Mouse (Mus musculus) liver, embryonic 13.5 days (tissue): ENCODE measurements around the gene Slc35b4. TPM values are rescaled to one million over a fixed set of nuclear protein-coding genes. Genes with fewer than 3 reads are reported as not detected.

Experiments used
- ATAC-seq: fragments of 200-750 bp; cut with Nextera tagmentation; 2 replicates; pipeline ENCODE4 v1.8.0; 2017; ENCODE audit warnings: low read depth, mild to moderate bottlenecking, moderate number of reproducible peaks, moderate library complexity
- DNase-seq: peaks from one replicate; pipeline ENCODE4 v3.0.0; 2022
- H3K27ac ChIP-seq: fragments of 300-500 bp; sonication (generic); 2 replicates; pipeline ENCODE4 v1.5.1; 2015; ENCODE audit warnings: moderate library complexity, mild to moderate bottlenecking, inconsistent platforms
- H3K27me3 ChIP-seq: fragments of 300-500 bp; sonication (generic); 2 replicates; pipeline ENCODE4 v1.6.1; 2015; ENCODE audit warnings: mild to moderate bottlenecking, inconsistent platforms
- H3K36me3 ChIP-seq: fragments of 300-500 bp; sonication (generic); 2 replicates; pipeline ENCODE4 v1.6.1; 2015; ENCODE audit warnings: mild to moderate bottlenecking, inconsistent platforms
- H3K4me1 ChIP-seq: fragments of 300-500 bp; sonication (generic); replicated peaks from 2 replicates; pipeline ENCODE4 v1.6.1; 2015; ENCODE audit warnings: inconsistent platforms
- H3K4me2 ChIP-seq: fragments of 300-500 bp; sonication (generic); 2 replicates; pipeline ENCODE4 v1.6.1; 2015; ENCODE audit warnings: inconsistent platforms, mild to moderate bottlenecking, moderate library complexity
- H3K4me3 ChIP-seq: fragments of 300-500 bp; sonication (generic); replicated peaks from 2 replicates; pipeline ENCODE4 v1.5.1; 2015; ENCODE audit warnings: mild to moderate bottlenecking, inconsistent platforms
- H3K9ac ChIP-seq: fragments of 300-500 bp; sonication (generic); 2 replicates; pipeline ENCODE4 v1.6.1; 2015; ENCODE audit warnings: mild to moderate bottlenecking, inconsistent platforms
- H3K9me3 ChIP-seq: fragments of 300-500 bp; sonication (generic); replicated peaks from 2 replicates; pipeline ENCODE4 v1.6.1; 2016; ENCODE audit warnings: inconsistent platforms
- WGBS: fragments of 180-500 bp; shearing (Covaris S2); methylation state at CpG from one replicate; pipeline ENCODE4 v1.1.7; 2015; ENCODE audit not compliant: insufficient replicate concordance; 5-methylcytosine and 5-hydroxymethylcytosine counted together
- polyA plus RNA-seq: library from polyadenylated mRNA; unstranded; fragments of >200 nt; fragmentation: Nextera tagmentation; extraction: Ambion mirVana; gene quantifications from 2 replicates; pipeline ENCODE4 v1.2.1, GENCODE M21; 2015

The Slc35b4 gene
- polyA plus RNA-seq, 1 experiment from 2014 or later = 21.5 TPM

DNA sequence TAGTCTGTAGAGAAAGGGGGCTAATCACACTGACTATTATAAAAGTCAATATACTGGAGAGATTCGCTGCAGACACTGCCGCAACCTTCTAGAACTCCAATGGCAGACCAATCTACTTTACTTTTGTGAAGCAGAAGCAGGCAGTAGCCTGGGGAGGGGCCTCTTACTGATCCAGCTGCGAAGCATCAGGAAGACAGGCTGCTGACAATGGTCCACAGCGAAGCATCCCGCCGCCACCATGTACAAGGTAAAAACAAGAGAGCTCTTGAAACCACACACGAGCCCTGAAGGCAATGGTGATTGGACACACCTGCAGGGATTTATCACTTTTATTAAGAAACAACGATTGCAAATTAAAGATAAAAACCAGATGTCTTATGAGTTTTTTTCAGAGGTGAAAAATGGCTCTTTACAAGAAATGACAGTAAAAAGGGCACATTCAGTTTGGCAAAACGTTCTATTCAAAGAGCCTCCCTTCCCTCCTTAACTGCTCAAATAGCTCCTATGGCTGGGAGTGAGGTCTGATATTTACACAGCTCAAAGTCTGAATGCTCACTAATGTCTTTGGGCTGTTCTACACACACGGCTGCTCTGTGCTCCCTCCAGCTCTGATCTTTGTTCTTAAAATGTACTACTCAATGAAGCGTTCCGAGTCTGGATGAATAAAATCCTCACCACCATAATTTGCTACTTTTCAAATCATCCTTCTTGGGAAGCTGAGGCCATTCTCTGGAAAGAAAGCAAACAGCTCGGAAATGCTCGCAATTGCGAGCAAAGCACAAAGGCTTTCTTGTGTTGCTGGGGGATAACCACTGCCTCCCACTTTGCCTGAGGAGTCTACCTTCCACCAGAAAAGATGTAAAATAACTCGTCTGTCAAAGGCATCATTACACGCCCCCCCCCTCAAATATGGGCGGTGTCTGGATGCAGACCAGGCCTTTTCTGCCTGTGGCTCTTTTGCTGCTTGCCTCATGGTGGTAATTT is 23.6 kb downstream of the Slc35b4 start:
- peak overlapping the region; percentile 65; the same call in 1 of the 2 replicates for H3K27ac ChIP-seq
- H3K27me3 ChIP-seq = no peaks in the 10 kb centered on the region
- WGBS = 73% methylated on average over 18 of the region's 18 CpGs
- H3K4me3 ChIP-seq = no peak overlapping the region
- peaks cover 16% of the 10 kb centered on the region for H3K36me3 ChIP-seq
- ATAC-seq (no peak), DNase-seq (no peak)
- no peaks in the 10 kb centered on the region for H3K9me3 ChIP-seq
- H3K9ac ChIP-seq = no peak overlapping the region
- H3K4me2 ChIP-seq = no peak overlapping the region
- H3K4me1 ChIP-seq = peaks cover 59% of the 10 kb centered on the region

GRCm38 (mm10) chr6:34149821-34150220 is 27.1 kb downstream of the Slc35b4 start:
- H3K27ac ChIP-seq = no peak overlapping the region
- no peaks in the 10 kb centered on the region for H3K9me3 ChIP-seq
- H3K36me3 ChIP-seq = no peaks in the 10 kb centered on the region
- H3K4me1 ChIP-seq = peaks cover 24% of the 10 kb centered on the region
- no peak overlapping the region for H3K4me3 ChIP-seq
- DNase-seq (no peak), ATAC-seq (no peak)
- H3K27me3 ChIP-seq = no peaks in the 10 kb centered on the region
- WGBS = 60% methylated on average over 1 of the region's 1 CpGs
- H3K9ac ChIP-seq = no peak overlapping the region
- H3K4me2 ChIP-seq = no peak overlapping the region

- no peaks in the 10 kb centered on the region for H3K9me3 ChIP-seq
- no peak overlapping the region for H3K27ac ChIP-seq
- no peak for ATAC-seq
- H3K4me1 ChIP-seq = peaks cover 16% of the 10 kb centered on the region
- DNase-seq = no peak
- 78% methylated on average over 9 of the region's 9 CpGs for WGBS
- no peak overlapping the region for H3K4me2 ChIP-seq
- no peak overlapping the region for H3K4me3 ChIP-seq
- H3K9ac ChIP-seq = no peak overlapping the region
- no peaks in the 10 kb centered on the region for H3K36me3 ChIP-seq
- H3K27me3 ChIP-seq = no peaks in the 10 kb centered on the region
Observed at GRCm38 (mm10) chr6:34149066-34149465, 27.8 kb downstream of the Slc35b4 start.

- no peak for ATAC-seq
- Histone ChIP-seq H3K4me2 (no peak overlapping the region), H3K36me3 (no peaks in the 10 kb centered on the region)
Observed at GRCm38 (mm10) chr6:34148639-34149038, 28.3 kb downstream of the Slc35b4 start.

DNA sequence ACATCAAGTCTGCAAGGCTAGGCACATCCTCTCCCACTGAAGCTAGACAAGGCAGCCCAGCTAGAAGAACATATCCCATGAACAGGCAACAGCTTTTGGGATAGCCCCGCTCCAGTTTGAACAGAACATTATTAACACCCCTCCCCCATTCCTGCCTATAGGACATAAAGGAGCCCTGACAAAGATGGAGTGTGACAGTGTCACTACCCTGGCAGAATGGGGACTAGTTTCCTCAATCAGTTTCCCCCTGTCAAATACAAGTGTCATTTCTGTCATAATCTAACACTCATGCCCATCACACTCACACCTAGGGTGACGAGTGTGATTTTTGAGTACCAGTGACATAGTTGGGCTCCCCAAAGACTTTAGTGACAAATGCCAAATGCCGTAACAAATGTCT is 28.9 kb downstream of the Slc35b4 start:
- no peak overlapping the region for H3K4me3 ChIP-seq
- no peak for DNase-seq
- no peak overlapping the region for H3K27ac ChIP-seq
- peaks cover 7% of the 10 kb centered on the region; the same call in 1 of the 2 replicates for H3K4me1 ChIP-seq
- WGBS = 69% methylated on average over 3 of the region's 3 CpGs
- no peak overlapping the region for H3K9ac ChIP-seq
- no peaks in the 10 kb centered on the region for H3K36me3 ChIP-seq
- no peaks in the 10 kb centered on the region for H3K9me3 ChIP-seq
- no peak for ATAC-seq
- no peaks in the 10 kb centered on the region for H3K27me3 ChIP-seq
- H3K4me2 ChIP-seq = no peak overlapping the region

More at GRCm38 (mm10) chr6:34148639-34149038, 28.3 kb downstream of the Slc35b4 start:
- peaks cover 12% of the 10 kb centered on the region for H3K4me1 ChIP-seq
- H3K27me3 ChIP-seq = no peaks in the 10 kb centered on the region
- H3K27ac ChIP-seq = no peak overlapping the region
- WGBS = 69% methylated on average over 7 of the region's 7 CpGs
- no peak overlapping the region for H3K4me3 ChIP-seq
- H3K9ac ChIP-seq = no peak overlapping the region
- DNase-seq = no peak
- H3K9me3 ChIP-seq = no peaks in the 10 kb centered on the region

GRCm38 (mm10) chr6:34146042-34146441 is 30.9 kb downstream of the Slc35b4 start:
- no peaks in the 10 kb centered on the region for H3K27me3 ChIP-seq
- H3K27ac ChIP-seq = no peak overlapping the region
- H3K9me3 ChIP-seq = no peaks in the 10 kb centered on the region
- DNase-seq (no peak), ATAC-seq (no peak)
- H3K4me3 ChIP-seq = no peak overlapping the region
- H3K9ac ChIP-seq = no peak overlapping the region
- 52% methylated on average over 6 of the region's 6 CpGs for WGBS
- H3K4me1 ChIP-seq = no peaks in the 10 kb centered on the region
- no peak overlapping the region for H3K4me2 ChIP-seq
- H3K36me3 ChIP-seq = no peaks in the 10 kb centered on the region

DNA sequence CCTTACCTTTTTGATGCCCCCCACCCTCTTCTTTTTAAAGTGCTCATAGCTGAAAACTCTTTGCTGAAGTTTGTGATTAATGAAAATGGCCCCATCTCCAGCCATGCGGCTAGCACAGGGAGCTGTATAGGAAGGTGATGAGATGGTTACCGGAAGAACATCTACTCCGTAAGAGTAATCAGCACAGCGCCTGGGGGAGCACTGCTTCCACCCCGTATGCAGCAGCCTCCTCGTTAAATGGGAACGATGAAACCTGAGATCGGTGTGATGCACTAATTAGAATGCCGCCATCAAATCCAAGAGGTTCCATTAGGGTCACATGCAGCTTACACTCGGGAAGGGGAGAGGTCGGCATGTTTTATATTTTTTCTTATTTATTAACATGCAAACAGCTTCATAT is 34.0 kb downstream of the Slc35b4 start:
- Histone ChIP-seq H3K27me3 (no peaks in the 10 kb centered on the region), H3K4me3 (no peak overlapping the region), H3K4me2 (no peak overlapping the region), H3K4me1 (no peaks in the 10 kb centered on the region), H3K36me3 (no peaks in the 10 kb centered on the region), H3K9me3 (no peaks in the 10 kb centered on the region), H3K9ac (no peak overlapping the region), H3K27ac (no peak overlapping the region)
- 68% methylated on average over 11 of the region's 11 CpGs for WGBS
- ATAC-seq (no peak), DNase-seq (no peak)

- Histone ChIP-seq H3K4me1 (no peaks in the 10 kb centered on the region), H3K9me3 (no peaks in the 10 kb centered on the region), H3K27ac (no peak overlapping the region), H3K36me3 (no peaks in the 10 kb centered on the region), H3K27me3 (no peaks in the 10 kb centered on the region), H3K4me2 (no peak overlapping the region), H3K9ac (no peak overlapping the region), H3K4me3 (no peak overlapping the region)
- WGBS = 68% methylated on average over 3 of the region's 3 CpGs
- DNase-seq (no peak), ATAC-seq (no peak)
Observed at GRCm38 (mm10) chr6:34138366-34138765, 38.5 kb downstream of the Slc35b4 start.

DNA sequence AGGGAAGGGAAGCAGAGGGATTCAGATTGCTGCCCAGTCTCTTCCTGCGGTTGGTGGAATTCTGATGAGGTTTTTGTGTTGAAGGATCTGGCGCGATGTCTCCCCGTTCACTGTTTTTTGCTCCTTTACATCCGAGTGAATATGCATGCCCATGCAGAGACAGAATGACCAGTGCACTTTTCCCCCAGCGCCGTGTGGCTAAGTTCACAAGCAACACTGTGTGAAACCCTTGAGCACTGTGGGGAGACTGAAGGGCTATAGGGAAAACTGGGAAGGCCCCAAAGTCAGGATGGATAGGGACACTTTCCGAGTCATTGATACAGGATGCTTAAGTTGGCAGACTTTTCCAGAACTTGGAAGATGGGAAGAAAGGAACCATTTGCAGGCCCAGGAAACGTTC is 44.5 kb downstream of the Slc35b4 start:
- Histone ChIP-seq H3K27ac (no peak overlapping the region), H3K4me2 (no peak overlapping the region), H3K4me1 (no peaks in the 10 kb centered on the region), H3K4me3 (no peak overlapping the region), H3K9me3 (no peaks in the 10 kb centered on the region), H3K27me3 (no peaks in the 10 kb centered on the region), H3K36me3 (no peaks in the 10 kb centered on the region), H3K9ac (no peak overlapping the region)
- DNase-seq (no peak), ATAC-seq (no peak)
- WGBS = 81% methylated on average over 9 of the region's 9 CpGs

DNA sequence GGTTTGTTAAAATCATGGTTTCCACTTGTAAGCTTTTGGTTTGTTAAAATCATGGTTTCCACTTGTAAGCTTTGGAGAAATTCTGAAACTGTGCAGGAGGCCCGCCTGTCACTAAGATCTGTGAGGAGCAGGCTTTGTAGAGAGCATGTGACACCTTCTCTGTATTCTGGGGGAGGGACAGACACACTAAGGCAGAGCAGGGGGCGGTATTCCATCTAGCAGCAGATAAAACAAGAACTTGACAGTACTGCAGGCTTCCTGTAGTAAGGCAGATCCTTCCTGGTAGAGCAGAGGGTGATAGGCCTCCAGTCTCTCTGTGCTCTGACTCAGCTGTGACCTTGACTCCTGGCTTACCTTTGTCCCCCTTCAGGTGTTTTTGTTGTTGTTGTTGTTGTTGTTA is 47.6 kb downstream of the Slc35b4 start:
- Histone ChIP-seq H3K4me1 (no peaks in the 10 kb centered on the region), H3K4me2 (no peak overlapping the region), H3K27ac (no peak overlapping the region), H3K9me3 (no peaks in the 10 kb centered on the region), H3K27me3 (no peaks in the 10 kb centered on the region), H3K4me3 (no peak overlapping the region), H3K36me3 (no peaks in the 10 kb centered on the region), H3K9ac (no peak overlapping the region)
- WGBS = 22% methylated on average over 2 of the region's 2 CpGs
- no peak for ATAC-seq
- no peak for DNase-seq

GRCm38 (mm10) chr6:34124401-34124800 is 52.5 kb downstream of the Slc35b4 start:
- DNase-seq (no peak), ATAC-seq (no peak)
- Histone ChIP-seq H3K9me3 (no peaks in the 10 kb centered on the region), H3K27me3 (no peaks in the 10 kb centered on the region), H3K36me3 (no peaks in the 10 kb centered on the region), H3K4me2 (no peak overlapping the region), H3K9ac (no peak overlapping the region), H3K27ac (no peak overlapping the region), H3K4me3 (no peak overlapping the region), H3K4me1 (no peaks in the 10 kb centered on the region)
- WGBS = 61% methylated on average over 2 of the region's 2 CpGs
